Mouse (Mus musculus): ENCODE results near the gene Mrpl4.

Gene Mrpl4

DNA sequence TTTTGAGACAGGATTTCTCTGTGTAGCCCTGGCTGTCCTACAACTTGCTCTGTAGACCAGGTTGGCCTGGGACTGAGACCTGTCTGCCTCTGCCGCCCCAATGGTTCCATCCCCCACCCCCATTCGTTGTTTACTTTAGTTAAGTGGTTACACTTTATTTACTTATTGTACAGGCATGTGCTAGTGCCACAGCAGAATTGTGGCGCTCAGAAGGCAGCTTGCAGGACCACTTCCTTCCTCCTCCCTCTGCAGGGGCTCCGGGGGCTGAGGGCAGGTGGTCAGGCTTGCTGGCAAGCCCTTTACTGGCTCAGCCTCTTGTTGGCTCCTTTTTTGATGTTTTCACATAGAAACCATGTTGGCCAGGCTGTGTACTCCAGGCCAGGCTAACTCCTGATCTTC lies 14.6 kb downstream of the Mrpl4 start:
- DNase-seq (ENCODE audit: low spot score), result no peak

DNA sequence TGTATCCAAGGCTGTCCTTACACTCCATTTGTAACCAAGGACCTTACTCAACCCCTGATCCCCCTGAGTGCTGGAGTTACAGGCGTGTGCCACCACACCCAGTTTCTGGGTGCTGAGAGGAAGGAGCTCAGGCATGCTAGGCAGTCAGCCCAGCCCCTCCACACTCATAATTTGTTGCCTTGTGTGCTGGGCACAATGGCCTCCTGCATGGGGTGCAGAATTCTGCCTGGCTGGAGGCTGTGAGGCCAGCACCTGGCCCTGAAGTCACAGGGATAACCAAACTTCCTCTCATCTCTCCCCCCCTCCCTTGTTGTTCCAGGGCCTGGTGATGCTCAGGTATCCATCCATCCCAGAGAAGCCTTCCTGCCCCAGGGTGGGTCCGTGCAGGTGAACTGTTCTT lies 16.1 kb downstream of the Mrpl4 start:
- DNase-seq (ENCODE audit: low spot score), result no peak

DNA sequence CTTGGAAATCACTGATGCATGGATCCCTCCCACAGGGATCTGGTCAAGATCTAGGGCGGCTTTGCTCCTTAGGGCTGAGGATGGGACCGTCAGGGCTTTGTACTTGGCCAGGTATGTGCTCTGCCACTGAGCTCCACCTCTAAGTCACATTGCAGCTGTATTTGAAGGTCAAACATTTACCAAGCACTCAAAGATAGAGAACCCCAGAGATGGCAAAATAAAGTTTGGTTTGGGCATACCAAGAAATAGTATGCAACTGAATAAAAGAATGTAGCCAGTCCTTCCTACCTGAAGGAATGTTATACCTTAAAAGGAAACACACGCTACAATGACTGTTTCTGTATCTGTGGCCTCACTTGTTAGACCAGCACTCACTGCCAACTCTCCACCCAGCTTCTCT lies 18.8 kb downstream of the Mrpl4 start:
- DNase-seq (ENCODE audit: low spot score), result no peak

DNA sequence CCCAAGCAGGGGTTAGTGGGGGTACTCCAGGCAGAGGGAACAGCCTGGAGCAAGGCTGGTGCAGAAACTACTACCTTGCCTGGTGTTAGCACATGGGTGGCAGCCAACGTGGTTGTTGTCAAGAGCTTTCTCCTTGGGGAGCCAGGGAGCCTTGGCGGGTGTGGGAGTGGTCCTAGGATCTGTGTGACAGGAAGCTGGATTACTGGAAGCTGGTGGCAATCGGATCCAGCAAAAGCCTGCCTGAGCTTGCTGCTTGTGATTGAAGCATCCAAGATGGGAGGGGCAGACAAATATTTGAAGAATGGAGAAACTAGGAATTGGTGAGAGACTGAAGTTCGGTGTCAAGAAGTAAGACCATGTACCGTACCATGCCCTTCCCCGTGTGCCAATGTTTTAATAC lies 19.8 kb downstream of the Mrpl4 start:
- DNase-seq (ENCODE audit: low spot score), result no peak

DNA sequence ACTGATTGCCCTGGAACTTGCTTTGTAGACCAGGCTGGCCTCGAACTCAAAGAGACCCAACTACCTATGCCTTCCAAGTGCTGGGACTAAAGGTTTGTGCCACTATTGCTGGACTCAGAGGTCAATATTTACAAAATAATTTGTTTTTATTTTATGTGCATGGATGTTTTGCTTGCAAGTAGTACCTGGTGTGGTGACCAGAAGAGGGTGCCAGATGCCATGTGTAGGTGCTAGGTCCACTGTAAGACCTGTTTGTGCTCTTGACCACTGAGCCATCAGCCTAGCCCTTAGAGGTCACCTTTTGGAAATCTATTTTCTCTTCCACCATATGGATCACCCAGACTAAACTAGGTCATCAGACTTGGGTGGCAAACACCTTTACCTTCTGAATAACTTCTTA lies 20.2 kb downstream of the Mrpl4 start:
- no peak for DNase-seq (ENCODE audit: low spot score)

DNA sequence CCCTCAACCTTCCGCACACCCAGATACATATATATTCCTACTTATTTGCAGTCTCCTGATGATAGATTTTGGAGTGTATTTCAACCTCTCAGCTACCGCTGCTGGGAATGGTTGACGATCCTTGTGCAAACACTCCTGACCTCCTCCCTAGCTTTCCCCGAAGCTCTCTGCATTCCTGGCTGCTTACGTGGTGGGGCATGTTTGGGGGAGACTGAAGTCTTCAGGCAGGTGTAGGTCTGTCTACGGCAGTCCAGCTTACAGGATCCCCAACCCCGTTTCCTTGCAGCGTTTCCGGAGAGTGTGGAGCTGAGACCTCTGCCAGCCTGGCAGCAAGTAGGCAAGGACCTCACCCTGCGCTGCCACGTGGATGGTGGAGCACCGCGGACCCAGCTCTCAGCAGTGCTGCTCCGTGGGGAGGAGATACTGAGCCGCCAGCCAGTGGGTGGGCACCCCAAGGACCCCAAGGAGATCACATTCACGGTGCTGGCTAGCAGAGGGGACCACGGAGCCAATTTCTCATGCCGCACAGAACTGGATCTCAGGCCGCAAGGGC lies 22.8 kb downstream of the Mrpl4 start:
- no peak for DNase-seq (ENCODE audit: low spot score)

DNA sequence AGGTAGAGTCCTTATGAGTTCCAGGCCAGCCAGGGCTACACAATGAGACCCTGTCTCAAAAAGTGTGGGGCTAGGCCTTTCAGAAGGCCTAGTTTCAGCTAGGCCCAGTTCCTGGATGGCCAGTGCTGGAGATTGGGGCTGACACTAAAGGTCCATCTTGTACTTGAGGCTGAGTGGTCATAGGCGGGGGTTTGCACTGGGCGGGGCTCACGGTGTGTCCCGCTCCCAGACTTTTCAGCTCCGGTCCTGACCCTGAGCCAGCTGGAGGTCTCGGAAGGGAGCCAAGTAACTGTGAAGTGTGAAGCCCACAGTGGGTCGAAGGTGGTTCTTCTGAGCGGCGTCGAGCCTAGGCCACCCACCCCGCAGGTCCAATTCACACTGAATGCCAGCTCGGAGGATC lies 24.3 kb downstream of the Mrpl4 start:
- DNase-seq (ENCODE audit: low spot score), result no peak

DNA sequence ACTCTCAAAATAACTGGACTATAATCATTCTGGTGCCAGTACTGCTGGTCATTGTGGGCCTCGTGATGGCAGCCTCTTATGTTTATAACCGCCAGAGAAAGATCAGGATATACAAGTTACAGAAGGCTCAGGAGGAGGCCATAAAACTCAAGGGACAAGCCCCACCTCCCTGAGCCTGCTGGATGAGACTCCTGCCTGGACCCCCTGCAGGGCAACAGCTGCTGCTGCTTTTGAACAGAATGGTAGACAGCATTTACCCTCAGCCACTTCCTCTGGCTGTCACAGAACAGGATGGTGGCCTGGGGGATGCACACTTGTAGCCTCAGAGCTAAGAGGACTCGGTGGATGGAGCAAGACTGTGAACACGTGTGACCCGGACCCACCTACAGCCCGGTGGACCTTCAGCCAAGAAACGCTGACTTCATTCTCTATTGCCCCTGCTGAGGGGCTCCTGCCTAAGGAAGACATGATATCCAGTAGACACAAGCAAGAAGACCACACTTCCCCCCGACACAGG lies 25.3 kb downstream of the Mrpl4 start:
- DNase-seq (ENCODE audit: low spot score), result no peak

DNA sequence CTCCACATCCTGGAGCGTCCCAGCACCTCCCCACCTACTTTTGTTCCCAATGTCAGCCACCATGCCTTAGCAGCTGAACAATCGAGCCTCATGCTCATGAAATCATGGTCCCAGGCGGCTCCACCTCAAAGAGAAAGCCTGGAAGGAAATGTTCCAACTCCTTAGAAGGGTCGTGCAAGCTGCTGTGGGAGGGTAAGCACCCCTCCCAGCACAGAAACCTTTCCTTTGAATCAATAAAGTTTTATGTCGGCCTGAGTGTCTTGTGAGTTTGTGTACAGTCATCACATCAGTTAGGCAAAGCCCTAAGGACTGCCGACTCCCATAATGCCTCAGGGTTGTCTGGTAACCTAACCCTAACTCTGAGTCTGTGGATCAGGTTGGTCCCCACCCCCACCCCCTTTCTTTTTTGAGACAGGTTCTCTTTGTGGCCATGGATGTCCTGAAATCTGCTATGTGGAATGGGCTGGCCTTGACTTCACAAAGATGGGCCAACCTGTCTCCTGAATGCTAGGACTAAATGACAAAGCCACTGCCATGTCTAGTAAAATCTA lies 26.1 kb downstream of the Mrpl4 start:
- DNase-seq (ENCODE audit: low spot score), result no peak

DNA sequence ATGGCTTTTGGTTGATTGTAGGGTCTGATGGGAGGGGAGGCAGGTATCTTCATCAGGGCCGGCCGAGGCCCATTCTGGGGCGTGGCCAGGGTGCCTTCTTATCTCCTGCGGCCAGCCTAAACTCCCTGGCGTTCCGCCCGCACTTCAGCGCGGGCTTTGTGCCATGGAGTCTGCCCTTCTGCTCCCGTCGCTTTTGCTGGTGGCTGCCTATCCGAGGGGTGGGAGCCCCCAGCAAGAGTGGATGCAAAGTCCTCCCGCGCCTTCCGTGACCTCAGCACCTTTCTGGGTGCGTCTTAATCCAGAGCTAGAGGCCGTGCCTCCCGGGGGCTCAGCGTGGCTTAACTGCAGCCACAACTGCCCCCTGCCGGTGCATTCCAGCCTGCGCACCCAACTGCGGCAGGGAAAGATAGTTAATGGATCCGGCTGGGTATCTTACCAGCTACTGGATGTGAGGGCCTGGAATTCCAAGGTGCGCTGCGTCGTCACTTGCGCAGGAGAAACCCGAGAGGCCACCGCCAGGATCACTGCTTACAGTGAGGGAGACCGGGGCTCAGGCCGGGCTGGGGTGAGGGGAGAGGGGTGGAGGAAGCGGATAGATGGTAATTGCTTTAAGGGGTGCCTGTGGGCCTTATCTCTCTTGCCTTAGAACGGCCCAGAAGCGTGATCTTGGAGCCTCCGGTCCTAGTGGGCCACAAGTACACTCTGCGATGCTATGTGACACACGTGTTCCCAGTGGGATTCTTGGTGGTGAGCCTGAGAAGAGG lies 26.9 kb downstream of the Mrpl4 start, which contains the start of gene Icam4:
Gene Icam4 (plus strand): TSS at position 83 of the 764 bp plus-strand sequence.
- no peak for DNase-seq (ENCODE audit: low spot score)

DNA sequence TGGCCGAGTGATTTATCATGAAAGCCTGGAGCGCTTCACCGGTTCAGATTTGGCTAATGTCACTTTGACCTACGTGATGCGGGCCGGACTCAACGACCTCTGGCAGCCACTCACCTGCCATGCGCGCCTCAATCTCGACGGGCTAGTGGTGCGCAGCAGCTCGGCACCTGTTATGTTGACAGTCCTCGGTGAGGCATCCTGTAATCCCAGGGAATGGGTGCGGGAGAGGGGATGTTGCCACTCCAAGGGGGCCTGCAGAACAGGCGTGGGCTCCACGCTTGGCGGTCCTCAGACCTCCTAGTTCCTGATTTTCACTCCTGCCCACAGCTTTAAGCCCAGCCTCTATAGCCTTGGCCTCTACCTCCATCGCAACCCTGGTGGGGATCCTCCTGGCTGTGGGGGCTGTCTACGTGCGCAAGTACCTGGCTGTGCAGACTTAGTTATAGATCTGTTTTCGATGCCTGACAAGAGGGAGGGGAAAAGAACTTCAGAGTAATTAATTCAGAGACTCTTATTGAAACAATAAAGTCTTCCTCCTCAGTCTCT lies 27.6 kb downstream of the Mrpl4 start:
- no peak for DNase-seq (ENCODE audit: low spot score)

DNA sequence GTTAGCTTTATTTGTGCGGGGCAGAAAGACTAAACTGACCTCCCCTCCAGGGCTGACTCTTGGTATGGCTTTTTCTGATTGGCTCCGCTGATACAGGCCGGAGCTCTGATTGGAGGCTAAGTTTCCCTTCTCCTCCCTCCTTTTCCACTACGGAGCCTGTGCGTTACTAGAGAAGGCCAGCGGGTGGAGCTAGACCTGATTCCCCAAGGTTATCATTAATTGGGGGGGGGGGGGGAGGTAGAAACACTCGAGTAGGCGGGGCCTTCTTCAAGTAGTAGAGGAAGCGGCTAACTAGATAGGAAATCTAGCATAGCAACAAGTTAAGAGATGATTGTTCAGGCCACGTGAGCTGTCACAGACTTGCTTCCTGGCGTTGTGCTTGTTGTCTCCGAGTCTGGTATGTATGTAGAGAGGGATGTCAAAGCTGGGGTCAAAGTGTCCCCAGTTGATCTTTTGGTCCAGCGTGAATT lies 28.3 kb downstream of the Mrpl4 start:
- DNase-seq (ENCODE audit: low spot score), result peak; percentile 67

DNA sequence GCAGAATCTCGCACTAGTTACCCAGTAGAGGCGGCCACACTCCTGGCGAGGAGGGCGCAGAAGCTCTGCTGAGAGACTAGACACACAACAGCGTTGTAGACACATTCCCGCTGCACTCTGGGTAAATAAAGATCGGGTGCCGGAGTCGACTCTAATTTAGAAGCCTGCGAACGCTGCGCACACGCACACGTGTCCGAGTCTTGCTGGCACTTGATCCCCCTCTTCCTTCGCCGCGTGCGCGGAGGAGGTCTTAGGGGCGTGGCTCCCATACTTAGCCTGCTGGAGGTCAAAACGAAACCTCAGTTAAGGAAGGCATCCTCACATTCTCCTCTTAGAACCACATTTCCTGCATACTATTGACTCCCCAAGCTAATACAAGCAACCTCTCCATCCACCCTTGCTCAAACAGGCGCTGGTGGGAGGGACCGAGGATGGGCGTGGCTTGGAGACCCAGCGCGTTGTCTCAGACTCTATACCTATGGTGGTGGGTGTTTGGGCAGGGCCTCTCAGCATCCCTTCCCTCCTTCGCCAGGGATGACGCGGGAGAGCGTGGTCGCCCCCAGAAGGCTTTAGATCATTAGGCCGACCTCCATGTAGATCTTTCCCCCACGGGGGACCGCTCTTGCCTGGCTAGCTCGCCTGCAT lies 28.8 kb downstream of the Mrpl4 start:
- no peak for DNase-seq (ENCODE audit: low spot score)

DNA sequence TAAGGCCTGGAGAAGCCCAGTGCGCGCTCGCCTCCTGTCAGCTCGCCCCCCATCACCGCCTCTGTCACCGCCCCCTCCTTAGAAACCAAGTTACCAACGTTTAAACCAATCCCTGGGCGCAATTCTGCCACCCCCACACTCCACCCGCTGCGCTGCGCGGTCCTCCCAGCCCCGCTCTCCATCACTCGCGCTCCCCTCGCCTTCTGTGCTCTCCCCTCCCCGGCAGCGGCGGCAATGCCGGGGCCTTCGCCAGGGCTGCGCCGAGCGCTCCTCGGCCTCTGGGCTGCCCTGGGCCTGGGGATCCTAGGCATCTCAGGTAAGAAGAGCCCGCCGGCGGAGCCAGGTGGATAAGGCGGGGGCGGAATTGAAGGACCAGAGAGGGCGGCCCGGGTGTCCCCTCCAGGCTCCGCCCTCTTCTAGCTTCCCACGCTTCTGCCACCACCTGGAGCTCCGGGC lies 29.4 kb downstream of the Mrpl4 start, which contains the start of gene Icam5:
Gene Icam5 (plus strand): TSS at position 178 of the 456 bp plus-strand sequence.
- DNase-seq (ENCODE audit: low spot score), result no peak

DNA sequence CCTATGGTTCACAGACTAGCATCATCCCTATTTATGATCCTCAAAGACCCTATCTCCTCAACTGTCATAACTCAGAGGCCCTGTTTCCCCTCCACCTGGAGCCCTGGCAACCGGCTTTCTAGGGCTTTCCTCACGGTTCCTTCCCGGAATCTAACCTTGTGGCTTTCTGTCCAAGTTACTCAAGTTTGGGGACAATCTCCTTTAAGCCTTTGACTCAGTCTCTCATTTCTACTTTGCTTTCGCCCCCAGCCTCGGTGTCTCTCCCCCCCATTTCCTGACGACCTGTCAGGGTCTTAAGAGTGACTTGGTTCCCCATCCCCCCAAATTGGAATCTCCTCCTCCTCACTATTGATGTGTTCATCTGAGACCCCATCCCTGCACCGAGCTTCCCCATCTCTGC lies 30.0 kb downstream of the Mrpl4 start:
- DNase-seq (ENCODE audit: low spot score), result no peak

DNA sequence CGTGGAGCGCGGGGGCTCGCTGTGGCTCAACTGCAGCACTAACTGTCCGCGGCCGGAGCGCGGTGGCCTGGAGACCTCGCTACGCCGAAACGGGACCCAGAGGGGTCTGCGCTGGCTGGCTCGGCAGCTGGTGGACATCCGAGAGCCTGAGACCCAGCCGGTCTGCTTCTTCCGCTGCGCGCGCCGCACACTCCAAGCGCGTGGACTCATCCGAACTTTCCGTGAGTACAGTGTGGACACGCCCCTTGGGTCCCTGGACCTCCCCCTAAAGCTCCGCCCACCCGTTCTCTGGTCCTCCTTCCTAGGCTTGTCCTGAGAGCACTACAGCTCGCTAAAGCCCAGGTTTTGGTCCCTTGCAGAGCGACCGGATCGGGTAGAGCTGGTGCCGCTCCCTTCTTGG lies 30.6 kb downstream of the Mrpl4 start:
- DNase-seq (ENCODE audit: low spot score), result no peak

DNA sequence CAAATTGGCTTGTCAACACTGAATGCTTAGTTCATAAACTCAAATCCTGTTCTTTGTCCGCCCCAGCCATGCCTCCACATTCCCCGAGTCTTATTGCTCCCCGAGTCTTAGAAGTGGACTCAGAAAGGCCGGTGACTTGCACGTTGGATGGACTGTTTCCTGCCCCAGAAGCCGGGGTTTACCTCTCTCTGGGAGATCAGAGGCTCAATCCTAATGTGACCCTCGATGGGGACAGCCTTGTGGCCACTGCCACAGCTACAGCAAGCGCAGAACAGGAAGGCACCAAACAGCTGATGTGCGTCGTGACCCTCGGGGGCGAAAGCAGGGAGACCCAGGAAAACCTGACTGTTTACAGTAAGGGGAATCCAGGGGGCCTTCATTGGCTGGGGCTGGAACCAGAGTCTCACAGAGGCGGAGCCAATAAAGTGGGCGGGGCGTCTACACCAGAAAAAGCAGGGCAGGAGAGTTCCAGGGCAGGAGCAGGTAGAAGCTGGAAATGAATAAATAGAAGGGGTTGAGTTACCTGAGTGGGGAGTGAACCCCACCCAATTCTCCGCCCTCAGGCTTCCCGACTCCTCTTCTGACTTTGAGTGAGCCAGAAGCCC lies 32.0 kb downstream of the Mrpl4 start:
- no peak for DNase-seq (ENCODE audit: low spot score)

DNA sequence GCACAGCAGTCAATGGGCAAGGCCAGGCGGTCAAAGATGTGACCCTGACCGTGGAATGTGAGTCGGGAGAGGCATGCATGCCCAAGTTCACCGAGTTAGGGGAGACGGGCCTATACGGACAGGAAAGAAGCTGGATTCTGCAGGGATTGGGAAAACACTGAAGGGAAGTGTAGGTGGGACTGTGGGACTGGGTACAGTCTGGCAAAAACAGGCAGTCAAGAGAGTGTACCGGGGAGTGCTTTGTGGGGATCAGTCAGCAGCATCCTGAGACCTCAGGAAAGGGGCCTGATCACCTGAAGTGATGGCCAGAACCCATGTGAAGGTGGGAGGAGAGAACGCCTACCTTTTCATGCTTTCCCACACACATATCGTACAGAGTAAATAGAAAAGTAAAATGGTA lies 33.0 kb downstream of the Mrpl4 start:
- no peak for DNase-seq (ENCODE audit: low spot score)

DNA sequence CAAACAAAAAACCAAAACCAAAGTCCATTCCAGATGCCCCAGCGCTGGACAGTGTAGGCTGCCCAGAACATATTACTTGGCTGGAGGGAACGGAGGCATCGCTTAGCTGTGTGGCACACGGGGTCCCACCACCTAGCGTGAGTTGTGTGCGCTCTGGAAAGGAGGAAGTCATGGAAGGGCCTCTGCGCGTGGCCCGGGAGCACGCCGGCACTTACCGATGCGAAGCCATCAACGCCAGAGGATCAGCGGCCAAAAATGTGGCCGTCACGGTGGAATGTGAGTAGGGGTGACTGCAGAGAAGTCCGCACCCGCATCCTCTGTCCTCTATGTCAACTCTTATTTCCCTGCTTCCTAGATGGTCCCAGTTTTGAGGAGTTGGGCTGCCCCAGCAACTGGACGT lies 33.6 kb downstream of the Mrpl4 start:
- no peak for DNase-seq (ENCODE audit: low spot score)

DNA sequence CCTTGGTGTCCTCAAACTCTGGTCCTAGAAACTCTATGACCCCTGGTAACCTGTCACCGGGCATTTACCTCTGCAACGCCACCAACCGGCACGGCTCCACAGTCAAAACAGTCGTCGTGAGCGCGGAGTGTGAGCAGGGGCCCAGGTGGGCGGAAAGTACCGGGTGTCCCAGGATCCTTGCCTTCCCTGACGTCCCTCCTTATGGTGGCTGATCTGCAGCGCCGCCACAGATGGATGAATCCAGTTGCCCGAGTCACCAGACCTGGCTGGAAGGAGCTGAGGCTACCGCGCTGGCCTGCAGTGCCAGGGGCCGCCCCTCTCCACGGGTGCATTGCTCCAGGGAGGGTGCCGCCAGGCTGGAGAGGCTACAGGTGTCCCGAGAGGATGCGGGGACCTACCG lies 34.1 kb downstream of the Mrpl4 start:
- DNase-seq (ENCODE audit: low spot score), result no peak

DNA sequence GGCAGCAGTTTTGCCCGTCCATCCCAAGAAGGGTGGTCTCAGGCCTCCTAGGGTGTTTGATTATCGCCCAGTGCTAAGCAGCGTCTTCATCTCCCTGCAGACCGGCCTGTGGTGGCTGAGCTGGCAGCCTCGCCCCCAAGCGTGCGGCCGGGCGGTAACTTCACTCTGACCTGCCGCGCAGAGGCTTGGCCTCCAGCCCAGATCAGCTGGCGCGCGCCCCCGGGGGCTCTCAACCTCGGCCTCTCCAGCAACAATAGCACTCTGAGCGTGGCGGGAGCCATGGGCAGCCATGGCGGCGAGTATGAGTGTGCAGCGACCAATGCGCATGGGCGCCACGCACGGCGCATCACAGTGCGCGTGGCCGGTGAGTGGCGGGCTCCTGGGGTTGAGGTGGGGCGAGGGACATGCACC lies 34.9 kb downstream of the Mrpl4 start:
- no peak for DNase-seq (ENCODE audit: low spot score)

DNA sequence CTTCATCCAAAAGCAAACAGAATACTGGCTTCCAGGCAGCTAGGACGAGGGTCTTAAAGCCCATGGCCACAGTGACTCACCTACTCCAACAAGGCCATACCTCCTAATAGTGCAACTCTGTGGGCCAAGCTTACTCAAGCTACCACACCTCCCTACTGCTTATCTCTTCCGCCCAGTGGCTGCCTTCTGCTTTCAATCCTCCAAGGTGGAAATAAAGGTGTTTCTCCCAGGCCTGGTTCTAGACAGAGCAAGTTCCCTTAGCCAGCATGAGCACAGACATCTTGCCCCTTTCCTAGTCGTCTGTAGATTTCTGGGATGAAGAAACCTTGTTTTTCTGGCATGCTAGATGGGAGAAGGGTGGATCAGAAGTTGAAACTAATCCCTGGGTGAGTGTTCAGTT lies 37.2 kb downstream of the Mrpl4 start:
- DNase-seq (ENCODE audit: low spot score), result no peak
